Mouse (Mus musculus) forebrain, embryonic 13.5 days (tissue): ENCODE data around the gene Ripk1. TPM values are rescaled to one million over a fixed set of nuclear protein-coding genes. Genes with fewer than 3 reads are reported as not detected.
A peak's percentile ranks its signal among the peaks of the same experiment; 100 is the strongest.

Experiments used
- ATAC-seq: fragments of 200-750 bp; cut with Nextera tagmentation; 2 replicates; pipeline ENCODE4 v1.8.0; 2017
- H3K27ac ChIP-seq: fragments of 300-500 bp; sonication (generic); 2 replicates; pipeline ENCODE4 v1.5.1; 2015; ENCODE audit warnings: inconsistent platforms, mild to moderate bottlenecking, moderate library complexity
- H3K27me3 ChIP-seq: fragments of 300-500 bp; sonication (generic); 2 replicates; pipeline ENCODE4 v1.6.1; 2015; ENCODE audit warnings: mild to moderate bottlenecking, inconsistent platforms
- H3K36me3 ChIP-seq: fragments of 300-500 bp; sonication (generic); 2 replicates; pipeline ENCODE4 v1.6.1; 2015; ENCODE audit warnings: mild to moderate bottlenecking, inconsistent platforms; ENCODE audit not compliant: poor library complexity, severe bottlenecking
- H3K4me1 ChIP-seq: fragments of 300-500 bp; sonication (generic); 2 replicates; pipeline ENCODE4 v1.6.1; 2015; ENCODE audit warnings: inconsistent platforms
- H3K4me2 ChIP-seq: fragments of 300-500 bp; sonication (generic); 2 replicates; pipeline ENCODE4 v1.6.1; 2015; ENCODE audit warnings: inconsistent platforms, mild to moderate bottlenecking, moderate library complexity
- H3K4me3 ChIP-seq: fragments of 300-500 bp; sonication (generic); 2 replicates; pipeline ENCODE4 v1.5.1; 2015; ENCODE audit warnings: mild to moderate bottlenecking, inconsistent platforms
- H3K9ac ChIP-seq: fragments of 300-500 bp; sonication (generic); 2 replicates; pipeline ENCODE4 v1.6.1; 2015; ENCODE audit warnings: mild to moderate bottlenecking, inconsistent platforms
- H3K9me3 ChIP-seq: fragments of 300-500 bp; sonication (generic); replicated peaks from 2 replicates; pipeline ENCODE4 v1.6.1; 2016; ENCODE audit warnings: inconsistent platforms
- WGBS: fragments of 180-500 bp; shearing (Covaris S2); methylation state at CpG from one replicate; pipeline ENCODE4 v1.1.7; 2015; 5-methylcytosine and 5-hydroxymethylcytosine counted together
- polyA plus RNA-seq: library from polyadenylated mRNA; unstranded; fragments of >200 nt; fragmentation: Nextera tagmentation; extraction: Ambion mirVana; gene quantifications from 2 replicates; pipeline ENCODE4 v1.2.1, GENCODE M21; 2015

The Ripk1 gene
- polyA plus RNA-seq, 1 experiment from 2014 or later = 5.8 TPM

DNA sequence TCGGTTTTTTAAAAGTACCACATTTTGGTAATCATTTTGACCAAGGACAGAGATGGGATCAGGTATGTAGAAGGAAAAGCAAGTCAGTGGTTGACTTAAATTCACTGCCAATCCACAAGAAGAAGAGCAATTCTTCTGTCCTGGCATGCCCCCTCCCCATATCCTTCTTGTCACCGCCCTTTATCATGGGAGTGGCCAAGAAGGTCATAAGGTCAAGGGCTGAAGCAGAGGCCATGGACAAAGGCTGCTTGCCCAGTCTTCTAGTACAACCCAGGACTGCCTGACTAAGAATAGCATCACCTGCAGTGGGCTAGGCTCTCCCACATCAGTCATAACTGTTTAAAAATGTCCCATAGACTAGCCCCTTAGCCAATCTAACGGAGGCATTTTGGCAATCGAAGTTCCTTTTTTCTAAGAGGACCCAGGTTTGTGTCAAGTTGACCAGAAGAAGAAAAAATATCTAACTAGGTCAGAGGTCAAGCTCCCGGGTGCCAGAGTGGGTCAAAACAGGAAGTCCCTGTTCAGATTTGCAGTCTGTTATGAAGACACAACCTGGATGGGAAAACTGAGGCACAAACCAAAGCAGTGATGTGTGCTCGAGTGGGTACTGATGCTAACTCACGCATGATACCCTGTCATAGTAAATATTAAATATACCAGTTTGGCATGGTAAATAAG lies 41.7 kb downstream of the Ripk1 start:
- no peak for ATAC-seq
- peaks cover 4% of the 10 kb centered on the region for H3K4me1 ChIP-seq
- H3K27ac ChIP-seq = no peak overlapping the region
- H3K27me3 ChIP-seq = no peaks in the 10 kb centered on the region
- peaks cover 8% of the 10 kb centered on the region for H3K36me3 ChIP-seq
- no peak overlapping the region for H3K4me3 ChIP-seq
- WGBS = 81% methylated on average over 7 of the region's 7 CpGs
- no peaks in the 10 kb centered on the region; the same call in 1 of the 2 replicates for H3K9me3 ChIP-seq
- no peak overlapping the region for H3K4me2 ChIP-seq
- no peak overlapping the region for H3K9ac ChIP-seq

DNA sequence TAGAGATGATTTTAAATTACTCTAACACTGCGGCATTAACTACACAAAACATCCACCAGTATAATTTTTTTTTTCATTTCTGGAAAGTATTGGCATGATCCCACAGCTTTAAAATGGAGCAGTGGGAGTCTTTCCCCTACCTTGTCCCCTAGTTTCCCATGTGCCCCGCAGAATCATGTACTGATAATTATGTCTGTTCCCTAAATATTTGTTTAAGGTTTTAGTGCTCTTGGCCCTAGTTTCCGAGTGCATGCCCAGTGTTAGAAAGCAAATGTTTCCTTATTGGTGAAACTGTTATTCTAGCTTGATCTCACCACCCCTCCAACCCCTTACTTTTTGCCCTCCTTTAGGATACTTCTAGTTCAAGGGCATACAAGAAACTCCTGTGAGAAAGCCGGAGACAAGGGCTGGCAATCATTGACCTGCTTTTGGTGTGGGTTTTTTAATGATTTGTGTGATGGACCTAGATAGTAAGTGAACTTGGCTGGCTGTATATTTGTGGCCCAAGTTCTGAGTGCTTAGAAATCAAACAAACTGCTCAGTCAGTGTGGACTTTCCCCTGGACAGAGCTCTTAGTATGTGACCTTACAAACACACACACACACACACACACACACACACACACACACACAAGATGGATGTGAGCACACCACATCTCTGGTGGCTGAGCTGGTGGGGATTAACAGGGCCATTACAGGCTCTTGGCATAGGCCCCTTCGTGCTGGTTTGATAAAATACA lies 43.5 kb downstream of the Ripk1 start:
- H3K4me1 ChIP-seq = no peaks in the 10 kb centered on the region
- no peak overlapping the region for H3K9ac ChIP-seq
- ATAC-seq = peak; percentile 37

DNA sequence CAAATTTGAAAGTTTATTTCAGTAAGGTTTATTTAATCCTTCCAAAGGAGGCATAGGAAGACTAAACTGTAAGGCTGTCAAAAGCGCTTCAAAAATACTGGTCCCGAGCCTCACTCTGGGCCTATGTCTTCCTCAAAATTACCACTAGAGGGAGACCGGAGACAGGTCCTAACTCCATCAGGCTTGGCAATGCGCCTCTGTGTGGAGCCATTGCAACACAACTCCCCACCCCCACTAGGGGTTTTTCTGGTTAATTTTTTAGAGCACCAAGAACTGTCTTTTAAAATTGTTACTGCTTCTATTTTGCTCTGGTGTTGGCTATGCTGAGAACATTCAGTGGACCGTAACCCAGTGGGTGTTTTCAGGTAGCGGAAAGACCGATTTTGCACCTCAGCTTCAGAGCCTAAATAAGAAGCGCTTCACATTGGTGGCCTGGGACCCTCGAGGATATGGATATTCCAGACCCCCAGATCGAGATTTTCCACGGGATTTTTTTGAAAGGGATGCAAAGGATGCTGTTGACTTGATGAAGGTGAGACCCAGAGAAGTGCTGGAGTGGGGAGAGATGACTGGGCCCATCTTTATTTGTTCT lies 44.4 kb downstream of the Ripk1 start:
- H3K4me1 ChIP-seq = no peaks in the 10 kb centered on the region
- 39% methylated on average over 11 of the region's 11 CpGs for WGBS
- no peak overlapping the region; the same call in 1 of the 2 replicates for H3K27ac ChIP-seq
- ATAC-seq = peak; percentile 96
- no peaks in the 10 kb centered on the region for H3K27me3 ChIP-seq
- no peaks in the 10 kb centered on the region for H3K9me3 ChIP-seq
- peaks cover 26% of the 10 kb centered on the region for H3K36me3 ChIP-seq
- no peak overlapping the region for H3K4me2 ChIP-seq
- no peak overlapping the region for H3K9ac ChIP-seq
- H3K4me3 ChIP-seq = no peak overlapping the region

More for the DNA sequence above, 43.5 kb downstream of the Ripk1 start:
- no peak overlapping the region for H3K4me2 ChIP-seq
- H3K27me3 ChIP-seq = no peaks in the 10 kb centered on the region
- peaks cover 20% of the 10 kb centered on the region for H3K36me3 ChIP-seq
- WGBS = 70% methylated on average over 5 of the region's 5 CpGs
- H3K27ac ChIP-seq = no peak overlapping the region
- no peaks in the 10 kb centered on the region for H3K9me3 ChIP-seq
- no peak overlapping the region for H3K4me3 ChIP-seq

DNA sequence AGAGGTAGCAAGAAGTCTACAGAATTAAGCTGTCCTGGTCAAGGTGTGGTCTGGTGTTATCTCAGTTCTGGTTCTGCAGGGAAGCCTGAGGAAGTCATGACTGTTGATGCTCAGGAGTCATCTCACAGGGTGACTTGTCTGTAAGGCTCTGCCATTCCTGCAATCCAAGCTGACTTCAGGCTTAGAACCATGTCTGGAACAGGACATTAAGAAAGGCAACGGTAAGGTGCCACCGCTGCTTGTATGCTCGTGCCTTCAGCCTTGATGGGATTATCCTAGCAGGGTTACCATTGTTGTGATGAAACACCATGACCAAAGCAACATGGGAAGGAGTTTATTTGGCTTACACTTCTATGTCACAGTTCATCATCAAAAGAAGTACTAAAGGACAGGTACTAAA lies 45.4 kb downstream of the Ripk1 start:
- no peak for ATAC-seq
- Histone ChIP-seq H3K9ac (no peak overlapping the region), H3K27ac (no peak overlapping the region), H3K9me3 (no peaks in the 10 kb centered on the region), H3K4me2 (no peak overlapping the region), H3K27me3 (no peaks in the 10 kb centered on the region), H3K36me3 (peaks cover 32% of the 10 kb centered on the region), H3K4me1 (no peaks in the 10 kb centered on the region), H3K4me3 (no peak overlapping the region)
- WGBS = 80% methylated on average over 3 of the region's 3 CpGs

DNA sequence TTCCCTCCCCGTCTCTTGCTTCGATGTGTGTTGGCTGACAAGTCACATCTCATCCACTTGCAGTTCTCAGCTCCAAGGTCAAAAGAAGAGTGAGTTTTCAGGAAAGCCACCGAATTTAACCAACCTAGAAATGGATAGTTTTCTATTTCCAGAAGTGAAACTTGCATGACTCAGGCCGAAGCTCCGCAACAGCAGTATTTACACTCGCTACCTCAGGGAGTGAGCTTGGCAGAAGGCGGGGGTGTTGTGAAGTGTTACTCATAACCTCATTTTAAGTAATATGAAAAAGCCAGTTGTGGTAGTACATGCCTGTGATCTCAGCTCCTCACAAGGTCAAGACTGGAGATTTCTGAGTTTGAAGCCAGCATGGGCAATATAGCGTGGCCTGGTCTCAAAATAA lies 48.3 kb downstream of the Ripk1 start:
- no peaks in the 10 kb centered on the region for H3K27me3 ChIP-seq
- H3K9ac ChIP-seq = no peak overlapping the region
- peaks cover 47% of the 10 kb centered on the region for H3K36me3 ChIP-seq
- H3K4me3 ChIP-seq = no peak overlapping the region
- 96% methylated on average over 8 of the region's 8 CpGs for WGBS
- no peak overlapping the region for H3K27ac ChIP-seq
- H3K9me3 ChIP-seq = no peaks in the 10 kb centered on the region
- H3K4me1 ChIP-seq = no peaks in the 10 kb centered on the region
- no peak overlapping the region for H3K4me2 ChIP-seq
- ATAC-seq = no peak

DNA sequence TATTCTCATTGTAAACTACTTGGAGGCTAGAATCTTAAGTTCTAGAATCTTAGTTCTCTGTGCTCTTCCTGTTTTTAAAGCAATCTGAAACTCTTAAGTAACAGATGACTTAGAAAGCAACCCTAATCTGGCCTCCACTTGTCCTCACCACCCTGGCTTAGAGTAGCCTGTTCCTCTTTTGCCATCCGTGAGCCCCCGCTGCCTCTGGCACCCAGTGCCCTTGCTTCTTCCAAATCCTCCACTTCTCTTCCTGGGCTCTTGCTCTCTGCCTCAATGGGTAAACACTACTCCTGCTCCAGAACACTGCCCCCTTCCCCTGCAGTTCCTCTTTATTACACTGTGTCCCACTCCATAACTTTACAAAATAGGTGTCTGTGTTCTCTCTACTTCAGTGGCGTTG lies 49.5 kb downstream of the Ripk1 start:
- H3K4me1 ChIP-seq = no peaks in the 10 kb centered on the region
- no peak overlapping the region for H3K4me3 ChIP-seq
- WGBS = 91% methylated on average over 3 of the region's 3 CpGs
- H3K27ac ChIP-seq = no peak overlapping the region
- H3K9me3 ChIP-seq = no peaks in the 10 kb centered on the region; the same call in 1 of the 2 replicates
- no peak overlapping the region for H3K4me2 ChIP-seq
- no peak for ATAC-seq
- H3K36me3 ChIP-seq = peaks cover 53% of the 10 kb centered on the region
- H3K27me3 ChIP-seq = no peaks in the 10 kb centered on the region
- H3K9ac ChIP-seq = no peak overlapping the region

DNA sequence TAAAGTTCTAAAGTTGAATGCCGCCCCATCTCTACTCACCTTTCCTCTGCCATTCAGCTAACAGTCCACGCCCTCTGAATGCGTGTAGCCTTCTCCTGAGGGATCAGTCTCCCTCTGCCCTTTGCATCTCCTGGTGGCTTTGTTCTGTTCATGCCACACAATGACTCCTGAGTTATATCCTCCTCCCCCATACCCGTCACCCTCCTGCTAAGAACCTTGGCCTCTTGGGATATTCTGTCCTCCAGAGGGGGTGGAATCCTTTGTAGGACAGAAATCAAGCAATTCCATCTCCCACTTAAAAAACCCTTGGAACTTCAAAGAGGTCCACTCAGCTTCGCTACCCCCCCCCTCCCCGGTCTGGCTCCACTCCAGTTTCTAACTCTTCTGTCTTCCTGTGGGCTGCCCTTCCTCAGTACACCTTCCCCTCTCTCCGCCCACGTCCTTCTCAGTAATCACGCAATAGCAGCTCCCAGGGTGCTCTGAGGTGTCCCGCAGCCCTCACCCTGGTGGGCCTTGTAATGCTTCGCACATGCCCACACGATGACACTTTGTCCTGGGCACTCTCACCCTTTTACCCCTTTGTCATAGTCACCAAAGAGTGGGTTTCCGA lies 51.6 kb downstream of the Ripk1 start:
- no peaks in the 10 kb centered on the region for H3K27me3 ChIP-seq
- ATAC-seq = no peak
- H3K9me3 ChIP-seq = no peaks in the 10 kb centered on the region; the same call in 1 of the 2 replicates
- no peak overlapping the region for H3K27ac ChIP-seq
- no peaks in the 10 kb centered on the region for H3K4me1 ChIP-seq
- no peak overlapping the region for H3K4me2 ChIP-seq
- 78% methylated on average over 13 of the region's 13 CpGs for WGBS
- H3K4me3 ChIP-seq = no peak overlapping the region
- H3K9ac ChIP-seq = no peak overlapping the region
- peaks cover 53% of the 10 kb centered on the region for H3K36me3 ChIP-seq

DNA sequence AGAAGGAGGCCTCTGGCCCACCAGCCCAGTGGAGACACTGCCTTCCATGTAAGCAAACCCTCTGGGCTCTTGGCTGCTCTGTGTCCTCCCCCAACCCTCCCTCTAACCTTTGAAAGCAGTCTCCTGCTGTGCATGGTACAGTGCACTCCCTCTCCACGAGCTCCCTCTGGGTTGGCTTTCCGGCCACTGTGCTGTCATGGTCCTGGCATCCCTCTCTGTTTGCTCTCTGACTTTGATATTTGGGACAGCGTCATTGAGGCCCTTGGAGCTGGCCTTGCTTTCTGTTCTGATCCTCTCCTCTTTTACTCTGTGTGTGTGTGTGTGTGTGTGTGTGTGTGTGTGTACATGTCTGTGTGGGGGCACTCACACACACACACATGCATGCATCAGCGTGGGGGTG lies 52.2 kb downstream of the Ripk1 start:
- no peaks in the 10 kb centered on the region; the same call in 1 of the 2 replicates for H3K9me3 ChIP-seq
- no peaks in the 10 kb centered on the region for H3K27me3 ChIP-seq
- ATAC-seq = no peak
- H3K4me3 ChIP-seq = no peak overlapping the region
- H3K4me1 ChIP-seq = no peaks in the 10 kb centered on the region
- WGBS = 67% methylated on average over 4 of the region's 4 CpGs
- H3K36me3 ChIP-seq = peaks cover 53% of the 10 kb centered on the region
- no peak overlapping the region for H3K9ac ChIP-seq
- H3K27ac ChIP-seq = no peak overlapping the region
- H3K4me2 ChIP-seq = no peak overlapping the region

DNA sequence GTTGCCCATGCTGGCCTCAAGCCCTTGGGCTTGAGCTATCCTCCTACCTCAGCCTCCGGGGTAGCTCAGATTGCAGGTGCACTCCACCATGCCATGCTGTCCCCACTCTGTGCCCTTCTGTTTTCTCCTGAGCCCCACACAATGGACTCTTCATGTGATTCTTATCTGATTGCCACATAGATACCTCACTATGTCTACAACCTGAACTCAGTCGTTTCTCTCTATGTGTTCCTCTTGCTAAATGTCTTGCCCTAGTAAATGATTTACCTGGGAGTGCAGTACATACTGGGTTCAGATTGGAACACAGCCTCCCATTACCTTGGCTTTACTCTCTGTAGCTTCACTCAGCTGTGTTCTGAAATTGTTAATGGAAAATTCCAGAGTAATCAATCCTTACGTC lies 52.8 kb downstream of the Ripk1 start:
- 92% methylated on average over 3 of the region's 3 CpGs for whole genome bisulfite sequencing
- Histone ChIP-seq H3K4me1 (no peaks in the 10 kb centered on the region), H3K27me3 (no peaks in the 10 kb centered on the region), H3K9ac (no peak overlapping the region), H3K4me2 (no peak overlapping the region), H3K36me3 (peaks cover 48% of the 10 kb centered on the region), H3K9me3 (no peaks in the 10 kb centered on the region; the same call in 1 of the 2 replicates), H3K4me3 (no peak overlapping the region), H3K27ac (no peak overlapping the region)
- no peak for ATAC-seq

DNA sequence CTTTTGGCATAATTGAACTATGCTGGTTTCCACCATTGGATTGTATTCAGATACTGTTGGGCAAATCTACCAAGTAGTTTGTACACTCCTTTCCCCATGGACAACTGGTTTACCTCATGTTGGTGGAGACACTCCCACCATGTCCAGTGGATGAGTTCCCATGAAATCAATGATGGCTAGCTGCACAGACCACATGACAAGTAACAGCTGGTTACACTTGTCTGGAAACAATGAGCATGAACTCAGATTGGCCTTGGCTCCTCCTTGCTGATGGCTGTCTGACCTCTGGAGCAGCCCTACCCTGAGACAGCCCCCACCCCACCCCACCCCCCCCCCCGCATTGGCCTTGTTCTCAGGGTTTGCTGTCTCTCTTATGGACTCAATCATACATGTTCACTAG lies 55.1 kb downstream of the Ripk1 start:
- H3K27me3 ChIP-seq = no peaks in the 10 kb centered on the region
- no peak overlapping the region for H3K4me3 ChIP-seq
- WGBS = 100% methylated on average over 1 of the region's 1 CpGs
- no peak overlapping the region for H3K4me2 ChIP-seq
- ATAC-seq = no peak
- no peak overlapping the region for H3K27ac ChIP-seq
- no peak overlapping the region for H3K9ac ChIP-seq
- H3K4me1 ChIP-seq = no peaks in the 10 kb centered on the region
- no peaks in the 10 kb centered on the region; the same call in 1 of the 2 replicates for H3K9me3 ChIP-seq
- H3K36me3 ChIP-seq = peaks cover 35% of the 10 kb centered on the region

DNA sequence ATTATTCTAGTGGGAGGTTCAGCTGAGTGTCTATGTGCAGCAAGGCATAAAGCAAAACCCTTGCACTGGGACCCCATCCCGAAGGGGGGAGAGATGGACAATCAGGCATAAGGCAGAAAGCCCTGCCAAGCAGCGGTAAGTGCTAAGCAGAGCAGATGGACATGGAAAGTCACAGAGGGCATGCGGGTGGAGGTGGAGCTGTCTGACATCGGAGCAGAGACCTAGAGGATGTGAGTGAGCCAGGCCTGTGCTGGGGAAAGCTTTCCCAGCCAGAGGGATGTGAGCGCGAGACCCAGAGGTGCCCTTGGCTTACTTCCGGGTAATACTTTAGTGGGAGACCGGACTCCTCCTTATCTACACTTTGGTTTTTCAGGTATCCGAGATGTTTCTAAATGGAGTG lies 57.9 kb downstream of the Ripk1 start:
- Histone ChIP-seq H3K9ac (no peak overlapping the region), H3K9me3 (no peaks in the 10 kb centered on the region; the same call in 1 of the 2 replicates), H3K4me1 (no peaks in the 10 kb centered on the region), H3K27me3 (no peaks in the 10 kb centered on the region), H3K27ac (no peak overlapping the region), H3K36me3 (peaks cover 33% of the 10 kb centered on the region), H3K4me3 (no peak overlapping the region), H3K4me2 (no peak overlapping the region)
- no peak for ATAC-seq
- 93% methylated on average over 9 of the region's 9 CpGs for WGBS

DNA sequence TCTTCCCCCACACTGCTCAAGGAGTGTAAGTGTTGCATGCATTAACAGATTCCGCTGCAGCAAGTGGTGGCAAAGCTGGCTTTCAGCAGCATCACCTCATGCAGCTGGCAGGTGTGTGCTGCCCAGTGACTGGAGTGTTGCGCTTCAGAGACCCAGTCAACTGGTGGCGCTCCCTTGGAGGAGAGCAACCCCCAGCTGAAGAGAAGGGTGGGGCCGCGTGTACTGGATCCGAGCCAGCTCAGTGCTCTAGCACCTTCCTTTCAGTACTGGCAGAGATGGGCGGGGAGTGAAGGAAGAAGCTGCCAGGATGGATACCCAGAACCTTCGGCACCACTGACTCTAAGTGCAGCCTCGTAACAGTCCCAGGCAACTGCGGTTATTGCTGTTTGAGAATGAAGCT lies 60.3 kb downstream of the Ripk1 start:
- no peak for ATAC-seq
- Histone ChIP-seq H3K9me3 (no peaks in the 10 kb centered on the region), H3K4me3 (no peak overlapping the region), H3K27ac (no peak overlapping the region), H3K4me1 (no peaks in the 10 kb centered on the region), H3K27me3 (no peaks in the 10 kb centered on the region), H3K36me3 (peaks cover 22% of the 10 kb centered on the region), H3K9ac (no peak overlapping the region), H3K4me2 (no peak overlapping the region)
- 89% methylated on average over 10 of the region's 10 CpGs for WGBS
